Mouse (Mus musculus) liver, adult 2 months (tissue): ENCODE results near the gene Fbxl18. TPM values are rescaled to one million over a fixed set of nuclear protein-coding genes. Genes with fewer than 3 reads are reported as not detected.

Experiments
- DNase-seq: peaks from one replicate; pipeline ENCODE4 v3.0.0-alpha.2; 2011; ENCODE audit warnings: low read depth, low spot score; ENCODE audit errors: extremely low read depth
- H3K27ac ChIP-seq: fragments of 200-500 bp; replicated peaks from 2 replicates; pipeline ENCODE4 v1.5.1; 2012; ENCODE audit warnings: low read depth, mild to moderate bottlenecking, control low read depth, inconsistent platforms, low read length; ENCODE audit not compliant: insufficient read depth
- H3K27me3 ChIP-seq: fragments of 200-500 bp; 2 replicates; pipeline ENCODE4 v1.6.1; 2012; ENCODE audit warnings: mild to moderate bottlenecking, moderate library complexity, low read length, inconsistent platforms; ENCODE audit not compliant: control insufficient read depth, insufficient read depth
- H3K36me3 ChIP-seq: fragments of 200-500 bp; 2 replicates; pipeline ENCODE4 v1.6.1; 2012; ENCODE audit warnings: low read length, inconsistent platforms; ENCODE audit not compliant: control insufficient read depth, insufficient read depth
- H3K4me1 ChIP-seq: fragments of 200-500 bp; 2 replicates; pipeline ENCODE4 v1.6.1; 2011; ENCODE audit warnings: low read length; ENCODE audit not compliant: control insufficient read depth, insufficient read depth
- H3K4me3 ChIP-seq: fragments of 200-500 bp; 2 replicates; pipeline ENCODE4 v1.5.1; 2011; ENCODE audit warnings: low read depth, mild to moderate bottlenecking, control low read depth, low read length, moderate library complexity; ENCODE audit not compliant: insufficient read depth
- H3K79me2 ChIP-seq: fragments of 200-500 bp; 2 replicates; pipeline ENCODE4 v1.6.1; 2012; ENCODE audit warnings: inconsistent platforms, mild to moderate bottlenecking, low read length, moderate library complexity; ENCODE audit not compliant: control insufficient read depth, insufficient read depth
- H3K9ac ChIP-seq: fragments of 200-500 bp; 2 replicates; pipeline ENCODE4 v1.6.1; 2012; ENCODE audit warnings: low read depth, mild to moderate bottlenecking, control low read depth, inconsistent platforms, low read length
- CTCF ChIP-seq: fragments of 200-500 bp; IDR thresholded peaks from 2 replicates; pipeline ENCODE4 v1.5.1; 2011; ENCODE audit warnings: low read depth, low read length, control low read depth
- POLR2A ChIP-seq: fragments of 200-500 bp; IDR thresholded peaks from 2 replicates; pipeline ENCODE4 v1.6.1; 2011; ENCODE audit warnings: low read length, control low read depth; ENCODE audit not compliant: insufficient read depth; ENCODE audit errors: extremely low read depth
- WGBS: fragments of 180-500 bp; shearing (Covaris S2); methylation state at CpG from one replicate; pipeline ENCODE4 v1.1.7; 2018; 5-methylcytosine and 5-hydroxymethylcytosine counted together
- polyA plus RNA-seq: library from polyadenylated mRNA; depleted of rRNA; stranded (reverse); fragments of >200 nt; gene quantifications from 2 replicates; pipeline ENCODE4 v1.2.3, GENCODE M21; 2012; rRNA removed
- total RNA-seq: library from RNA; depleted of rRNA; stranded (reverse); fragments of >200 nt; gene quantifications from 2 replicates; pipeline ENCODE4 v1.2.3, GENCODE M21; 2014; rRNA removed

Gene Fbxl18
- total RNA-seq (1.5 and 2.4 TPM in 2 replicates), polyA plus RNA-seq (9.3 and 10.6 TPM in 2 replicates)

DNA sequence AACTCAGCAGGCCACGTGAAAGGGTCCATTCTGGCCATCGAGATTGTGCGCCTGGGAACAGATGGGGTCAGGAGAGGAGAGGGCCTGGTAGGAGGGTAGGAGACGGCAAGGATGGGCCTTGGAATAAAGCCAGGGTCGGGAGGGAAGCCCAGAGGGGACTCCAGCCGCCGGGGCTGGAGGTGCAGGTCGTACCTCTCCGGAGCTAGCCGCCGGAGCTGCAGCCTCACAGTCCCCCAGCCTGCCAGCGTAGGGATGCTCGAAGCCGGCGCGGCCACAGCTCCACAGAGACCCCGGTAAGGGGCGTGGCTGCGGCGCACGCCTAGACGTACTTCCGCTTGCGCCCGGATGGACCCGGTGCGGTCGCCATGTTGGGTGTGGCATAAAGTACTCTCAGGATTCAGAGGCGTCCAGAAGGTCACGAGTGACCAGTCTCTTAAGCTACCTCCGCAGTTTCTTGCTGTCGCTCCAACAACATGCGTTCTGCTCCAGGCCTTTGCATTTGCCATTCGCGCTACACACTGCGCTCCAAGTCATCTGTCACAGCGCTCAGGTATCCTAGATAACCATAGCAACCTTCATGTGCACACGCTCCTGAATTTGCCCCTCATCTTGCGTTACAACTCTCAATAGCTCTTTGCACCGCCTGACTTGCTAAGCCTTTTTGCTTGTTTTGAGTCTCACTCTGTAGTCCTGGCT is at the start of gene Fbxl18:
Gene Fbxl18, minus strand, starts transcription at position 504 of the 696 bp plus-strand sequence.
- under 1% methylated on average over 40 of the region's 40 CpGs for WGBS
- no peaks in the 10 kb centered on the region for H3K27me3 ChIP-seq
- H3K36me3 ChIP-seq = no peaks in the 10 kb centered on the region
- H3K27ac ChIP-seq = peak within 1 kb of the TSS; percentile 50
- DNase-seq = peak; percentile 81
- peak within 1 kb of the TSS; percentile 77 for H3K4me3 ChIP-seq
- H3K79me2 ChIP-seq = peaks cover 13% of the 10 kb centered on the region; the same call in 1 of the 2 replicates
- peak within 1 kb of the TSS; percentile 68 for H3K9ac ChIP-seq
- peaks cover 4% of the 10 kb centered on the region; the same call in 1 of the 2 replicates for H3K4me1 ChIP-seq
- TF ChIP-seq CTCF (no peak), POLR2A (peak; percentile 35; the same call in 1 of the 2 replicates)

DNA sequence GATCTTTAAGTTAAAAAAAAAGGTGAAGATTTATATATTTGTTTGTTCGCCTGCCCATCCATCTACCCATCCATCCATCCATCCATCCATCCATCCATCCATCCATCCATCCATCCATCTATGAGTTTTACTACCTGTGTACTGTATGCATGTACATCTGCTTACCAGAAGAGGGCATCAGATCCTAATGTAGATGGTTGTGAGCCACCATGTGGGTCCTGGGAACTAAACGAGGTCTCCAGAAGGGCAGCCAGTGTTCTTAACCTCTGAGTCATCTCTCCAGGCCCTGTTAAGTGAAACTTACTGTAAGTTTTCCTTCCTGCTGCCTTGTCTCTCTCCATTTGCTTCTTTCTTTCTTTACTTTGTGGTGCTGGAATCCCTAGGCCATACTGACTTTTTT is 45.2 kb upstream of the Fbxl18 start:
- no peak for TF ChIP-seq CTCF
- no peak for TF ChIP-seq POLR2A
- WGBS = 76% methylated on average over 2 of the region's 2 CpGs

GRCm38 (mm10) chr5:142937956-142938727 is 42.9 kb upstream of the Fbxl18 start:
- Histone ChIP-seq H3K36me3 (no peaks in the 10 kb centered on the region), H3K9ac (no peak overlapping the region), H3K27ac (no peak overlapping the region), H3K4me1 (peaks cover 9% of the 10 kb centered on the region), H3K79me2 (no peaks in the 10 kb centered on the region), H3K4me3 (no peak overlapping the region), H3K27me3 (no peaks in the 10 kb centered on the region)
- no peak for DNase-seq
- 51% methylated on average over 19 of the region's 19 CpGs for WGBS
- no peak for TF ChIP-seq CTCF
- TF ChIP-seq POLR2A = no peak

More for the DNA sequence above, 45.2 kb upstream of the Fbxl18 start:
- Histone ChIP-seq H3K4me1 (peaks cover 6% of the 10 kb centered on the region), H3K9ac (no peak overlapping the region), H3K27me3 (no peaks in the 10 kb centered on the region), H3K79me2 (no peaks in the 10 kb centered on the region), H3K27ac (no peak overlapping the region), H3K4me3 (no peak overlapping the region), H3K36me3 (no peaks in the 10 kb centered on the region)
- no peak for DNase-seq

GRCm38 (mm10) chr5:142936336-142936719 is 41.1 kb upstream of the Fbxl18 start:
- Histone ChIP-seq H3K27me3 (no peaks in the 10 kb centered on the region), H3K4me3 (peak overlapping the region; percentile 4; the same call in 1 of the 2 replicates), H3K4me1 (peaks cover 15% of the 10 kb centered on the region), H3K27ac (peak overlapping the region; percentile 21), H3K36me3 (no peaks in the 10 kb centered on the region), H3K79me2 (no peaks in the 10 kb centered on the region), H3K9ac (peak overlapping the region; percentile 56)
- TF ChIP-seq CTCF = peak; percentile 96
- no peak for TF ChIP-seq POLR2A
- DNase-seq = no peak
- WGBS = 5% methylated on average over 17 of the region's 17 CpGs

DNA sequence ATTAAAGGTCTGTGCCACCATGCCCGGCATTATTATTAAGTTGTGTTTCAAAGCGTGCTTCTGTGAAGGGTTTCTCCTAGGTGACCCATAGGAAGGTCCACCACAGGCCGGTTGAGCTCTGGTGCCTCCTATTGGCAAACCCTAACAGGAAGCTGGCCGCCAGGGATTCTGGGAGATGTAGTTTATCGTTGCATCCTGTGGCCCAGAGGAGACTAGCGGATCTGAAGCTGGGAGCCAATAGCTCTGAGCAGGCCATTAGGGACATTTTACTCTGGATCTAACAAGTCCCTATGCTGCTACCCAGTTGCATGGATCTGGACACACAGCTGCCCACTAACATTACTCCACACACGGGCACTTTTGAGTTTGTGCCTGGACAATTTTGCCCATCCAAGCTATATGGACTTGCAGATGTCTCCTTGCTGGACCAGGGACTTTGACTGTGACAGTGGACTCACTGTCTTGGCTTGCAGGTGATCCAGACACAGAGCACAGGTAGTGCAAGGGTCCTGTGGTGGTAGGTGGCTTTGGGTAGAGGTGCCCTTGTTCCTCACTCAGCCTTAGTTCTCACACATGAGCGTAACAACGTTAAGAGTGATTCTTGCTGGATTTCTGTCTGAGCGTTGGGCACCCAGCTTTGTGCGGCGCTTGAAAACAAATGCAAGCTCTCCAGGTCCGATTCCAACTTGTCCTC is 40.6 kb upstream of the Fbxl18 start:
- Histone ChIP-seq H3K9ac (peak overlapping the region; percentile 56), H3K4me1 (peaks cover 18% of the 10 kb centered on the region), H3K27ac (peak overlapping the region; percentile 50), H3K36me3 (no peaks in the 10 kb centered on the region), H3K79me2 (no peaks in the 10 kb centered on the region), H3K4me3 (peak overlapping the region; percentile 4; the same call in 1 of the 2 replicates), H3K27me3 (no peaks in the 10 kb centered on the region)
- TF ChIP-seq POLR2A = 0 out of 2 replicates have a peak, but pooled peaks have one; percentile 11
- TF ChIP-seq CTCF = peak; percentile 64
- peak; percentile 87 for DNase-seq
- 17% methylated on average over 13 of the region's 13 CpGs for WGBS
